Mouse (Mus musculus): Measurements from ENCODE around the gene Bcas3. TPM values are rescaled to one million over a fixed set of nuclear protein-coding genes. Genes with fewer than 3 reads are reported as not detected.
"Not testable (repeated sequence)": the region's sequence is repeated elsewhere in the genome, so short reads cannot be mapped to it uniquely, and the experiment has no call there.

The Bcas3 gene
- polyA plus RNA-seq, 1 experiment from 2014 or later, result 18.1 TPM

GRCm38 (mm10) chr11:85485197-85485940, 132.4 kb downstream of the Bcas3 start:
- Histone ChIP-seq H3K4me1 (replicated peaks) (no peaks in the 10 kb centered on the region), H3K4me3 (replicated peaks) (no peak overlapping the region), H3K36me3 (replicated peaks) (no peaks in the 10 kb centered on the region), H3K9me3 (replicated peaks) (no peaks in the 10 kb centered on the region), H3K9ac (no peak overlapping the region), H3K27ac (replicated peaks) (no peak overlapping the region), H3K27me3 (no peaks in the 10 kb centered on the region), H3K4me2 (no peak overlapping the region)
- no peak for ATAC-seq (ENCODE audit: insufficient read depth)
- 73% methylated on average over 6 of the region's 6 CpGs for WGBS (ENCODE audit: insufficient replicate concordance)

- 67% methylated on average over 7 of the region's 7 CpGs for WGBS (ENCODE audit: insufficient replicate concordance)
- Histone ChIP-seq H3K9me3 (replicated peaks) (no peaks in the 10 kb centered on the region), H3K27me3 (no peaks in the 10 kb centered on the region), H3K27ac (replicated peaks) (no peak overlapping the region), H3K4me3 (replicated peaks) (no peak overlapping the region), H3K36me3 (replicated peaks) (no peaks in the 10 kb centered on the region), H3K4me2 (no peak overlapping the region), H3K9ac (no peak overlapping the region), H3K4me1 (replicated peaks) (no peaks in the 10 kb centered on the region)
- no peak for ATAC-seq (ENCODE audit: insufficient read depth)
Measured at GRCm38 (mm10) chr11:85487501-85487900, 134.5 kb downstream of the Bcas3 start.

- H3K27me3 ChIP-seq, result no peaks in the 10 kb centered on the region
- no peak for ATAC-seq (ENCODE audit: insufficient read depth)
- no peaks in the 10 kb centered on the region for H3K9me3 ChIP-seq (replicated peaks)
- no peaks in the 10 kb centered on the region for H3K4me1 ChIP-seq (replicated peaks)
- no peak overlapping the region for H3K4me2 ChIP-seq
- H3K27ac ChIP-seq (replicated peaks), result no peak overlapping the region
- H3K9ac ChIP-seq, result no peak overlapping the region
- H3K4me3 ChIP-seq (replicated peaks), result no peak overlapping the region
- 8% methylated on average over 12 of the region's 12 CpGs for WGBS (ENCODE audit: insufficient replicate concordance)
- H3K36me3 ChIP-seq (replicated peaks), result no peaks in the 10 kb centered on the region
Measured at GRCm38 (mm10) chr11:85492231-85492630, 139.3 kb downstream of the Bcas3 start.

GRCm38 (mm10) chr11:85492666-85493065, 139.7 kb downstream of the Bcas3 start:
- Histone ChIP-seq H3K4me1 (replicated peaks) (no peaks in the 10 kb centered on the region), H3K36me3 (replicated peaks) (no peaks in the 10 kb centered on the region), H3K27ac (replicated peaks) (no peak overlapping the region), H3K9me3 (replicated peaks) (no peaks in the 10 kb centered on the region), H3K4me3 (replicated peaks) (no peak overlapping the region), H3K4me2 (no peak overlapping the region), H3K27me3 (no peaks in the 10 kb centered on the region), H3K9ac (no peak overlapping the region)
- ATAC-seq (ENCODE audit: insufficient read depth), result no peak
- 24% methylated on average over 3 of the region's 3 CpGs for WGBS (ENCODE audit: insufficient replicate concordance)

GRCm38 (mm10) chr11:85499561-85499960, 146.6 kb downstream of the Bcas3 start:
- Histone ChIP-seq H3K27ac (replicated peaks) (no peak overlapping the region), H3K9me3 (replicated peaks) (no peaks in the 10 kb centered on the region), H3K4me2 (no peak overlapping the region), H3K27me3 (no peaks in the 10 kb centered on the region), H3K4me1 (replicated peaks) (no peaks in the 10 kb centered on the region), H3K4me3 (replicated peaks) (no peak overlapping the region), H3K9ac (no peak overlapping the region), H3K36me3 (replicated peaks) (no peaks in the 10 kb centered on the region)
- no peak for ATAC-seq (ENCODE audit: insufficient read depth)
- WGBS (ENCODE audit: insufficient replicate concordance), result 69% methylated on average over 5 of the region's 5 CpGs

- Histone ChIP-seq H3K36me3 (replicated peaks) (no peaks in the 10 kb centered on the region), H3K4me3 (replicated peaks) (no peak overlapping the region), H3K27ac (replicated peaks) (no peak overlapping the region), H3K9ac (no peak overlapping the region), H3K4me1 (replicated peaks) (no peaks in the 10 kb centered on the region), H3K4me2 (no peak overlapping the region), H3K9me3 (replicated peaks) (no peaks in the 10 kb centered on the region), H3K27me3 (no peaks in the 10 kb centered on the region)
- 44% methylated on average over 3 of the region's 3 CpGs for WGBS (ENCODE audit: insufficient replicate concordance)
- no peak for ATAC-seq (ENCODE audit: insufficient read depth)
Measured at GRCm38 (mm10) chr11:85502031-85502430, 149.1 kb downstream of the Bcas3 start.

GRCm38 (mm10) chr11:85504812-85505211, 151.8 kb downstream of the Bcas3 start:
- H3K4me1 ChIP-seq (replicated peaks); H3K27me3 ChIP-seq; H3K4me3 ChIP-seq (replicated peaks); H3K36me3 ChIP-seq (replicated peaks); H3K4me2 ChIP-seq; H3K27ac ChIP-seq (replicated peaks); H3K9me3 ChIP-seq (replicated peaks); H3K9ac ChIP-seq; ATAC-seq (ENCODE audit: insufficient read depth): not testable (repeated sequence)
- 52% methylated on average over 4 of the region's 4 CpGs for WGBS (ENCODE audit: insufficient replicate concordance)

GRCm38 (mm10) chr11:85505811-85506210, 152.8 kb downstream of the Bcas3 start:
- no peak overlapping the region for H3K27ac ChIP-seq (replicated peaks)
- no peaks in the 10 kb centered on the region for H3K36me3 ChIP-seq (replicated peaks)
- H3K9me3 ChIP-seq (replicated peaks), result no peaks in the 10 kb centered on the region
- WGBS (ENCODE audit: insufficient replicate concordance), result 53% methylated on average over 4 of the region's 4 CpGs
- no peak overlapping the region for H3K4me3 ChIP-seq (replicated peaks)
- no peak overlapping the region for H3K9ac ChIP-seq
- no peaks in the 10 kb centered on the region for H3K4me1 ChIP-seq (replicated peaks)
- ATAC-seq (ENCODE audit: insufficient read depth), result no peak
- no peaks in the 10 kb centered on the region for H3K27me3 ChIP-seq
- no peak overlapping the region for H3K4me2 ChIP-seq

- no peak overlapping the region for H3K4me3 ChIP-seq (replicated peaks)
- H3K27ac ChIP-seq (replicated peaks), result no peak overlapping the region
- H3K27me3 ChIP-seq, result no peaks in the 10 kb centered on the region
- no peaks in the 10 kb centered on the region for H3K4me1 ChIP-seq (replicated peaks)
- WGBS (ENCODE audit: insufficient replicate concordance), result 83% methylated on average over 12 of the region's 12 CpGs
- no peak for ATAC-seq (ENCODE audit: insufficient read depth)
- H3K9me3 ChIP-seq (replicated peaks), result no peaks in the 10 kb centered on the region
- no peaks in the 10 kb centered on the region for H3K36me3 ChIP-seq (replicated peaks)
- H3K4me2 ChIP-seq, result no peak overlapping the region
- H3K9ac ChIP-seq, result no peak overlapping the region
Measured at GRCm38 (mm10) chr11:85509334-85509733, 156.4 kb downstream of the Bcas3 start.

- ATAC-seq (ENCODE audit: insufficient read depth), result no peak
- Histone ChIP-seq H3K4me1 (replicated peaks) (no peaks in the 10 kb centered on the region), H3K27me3 (no peaks in the 10 kb centered on the region), H3K27ac (replicated peaks) (no peak overlapping the region), H3K4me3 (replicated peaks) (no peak overlapping the region), H3K36me3 (replicated peaks) (no peaks in the 10 kb centered on the region), H3K4me2 (no peak overlapping the region), H3K9me3 (replicated peaks) (no peaks in the 10 kb centered on the region), H3K9ac (no peak overlapping the region)
- 73% methylated on average over 9 of the region's 9 CpGs for WGBS (ENCODE audit: insufficient replicate concordance)
Measured at GRCm38 (mm10) chr11:85511270-85511904, 158.4 kb downstream of the Bcas3 start.

- Histone ChIP-seq H3K9me3 (replicated peaks) (no peaks in the 10 kb centered on the region), H3K36me3 (replicated peaks) (no peaks in the 10 kb centered on the region), H3K9ac (no peak overlapping the region), H3K4me3 (replicated peaks) (no peak overlapping the region), H3K27ac (replicated peaks) (no peak overlapping the region), H3K4me1 (replicated peaks) (0 out of 2 replicates have a peak, but pooled peaks cover 5% of the 10 kb centered on the region), H3K27me3 (no peaks in the 10 kb centered on the region), H3K4me2 (no peak overlapping the region)
- no peak for ATAC-seq (ENCODE audit: insufficient read depth)
- 74% methylated on average over 7 of the region's 7 CpGs for WGBS (ENCODE audit: insufficient replicate concordance)
Measured at GRCm38 (mm10) chr11:85516724-85517123, 163.8 kb downstream of the Bcas3 start.

All from liver, embryonic 15.5 days (tissue).